Mouse (Mus musculus) small intestine, adult 2 months (tissue): ENCODE results near the gene Peli2. TPM values are rescaled to one million over a fixed set of nuclear protein-coding genes. Genes with fewer than 3 reads are reported as not detected.
A peak's percentile ranks its signal among the peaks of the same experiment; 100 is the strongest.

Source experiments
- H3K27ac ChIP-seq: fragments of 200-500 bp; 2 replicates; pipeline ENCODE4 v1.5.1; 2012; ENCODE audit warnings: low read depth, low read length, control low read depth, inconsistent platforms; ENCODE audit not compliant: insufficient read depth
- H3K27me3 ChIP-seq: fragments of 200-500 bp; 2 replicates; pipeline ENCODE4 v1.6.1; 2012; ENCODE audit warnings: mild to moderate bottlenecking, moderate library complexity, low read length, inconsistent platforms; ENCODE audit not compliant: control insufficient read depth, insufficient read depth
- H3K36me3 ChIP-seq: fragments of 200-500 bp; 2 replicates; pipeline ENCODE4 v1.6.1; 2012; ENCODE audit warnings: mild to moderate bottlenecking, low read length, control low read depth, inconsistent platforms; ENCODE audit not compliant: control insufficient read depth, insufficient read depth
- H3K4me1 ChIP-seq: fragments of 200-500 bp; 2 replicates; pipeline ENCODE4 v1.6.1; 2012; ENCODE audit warnings: low read length, inconsistent platforms, mixed read lengths; ENCODE audit not compliant: control insufficient read depth, insufficient read depth, insufficient read length
- H3K4me3 ChIP-seq: fragments of 200-500 bp; 2 replicates; pipeline ENCODE4 v1.5.1; 2012; ENCODE audit warnings: low read depth, mild to moderate bottlenecking, control low read depth, inconsistent platforms, low read length, moderate library complexity
- CTCF ChIP-seq: fragments of 200-500 bp; IDR thresholded peaks from 2 replicates; pipeline ENCODE4 v1.5.1; 2012; ENCODE audit warnings: low read depth, mild to moderate bottlenecking, control low read depth, inconsistent platforms, low read length, moderate library complexity, mixed read lengths; ENCODE audit not compliant: insufficient replicate concordance, insufficient read length; ENCODE audit errors: extremely low read depth
- POLR2A ChIP-seq: fragments of 200-500 bp; IDR thresholded peaks from 2 replicates; pipeline ENCODE4 v1.6.1; 2012; ENCODE audit warnings: low read depth, mild to moderate bottlenecking, control low read depth, inconsistent platforms, low read length, moderate library complexity
- WGBS: fragments of 180-500 bp; shearing (Covaris S2); methylation state at CpG from one replicate; pipeline ENCODE4 v1.1.7; 2018; 5-methylcytosine and 5-hydroxymethylcytosine counted together
- polyA plus RNA-seq: library from polyadenylated mRNA; depleted of rRNA; stranded (reverse); fragments of >200 nt; gene quantifications from 2 replicates; pipeline ENCODE4 v1.2.3, GENCODE M21; 2012

The Peli2 gene
- polyA plus RNA-seq, 1 experiment: 5.8 TPM

DNA sequence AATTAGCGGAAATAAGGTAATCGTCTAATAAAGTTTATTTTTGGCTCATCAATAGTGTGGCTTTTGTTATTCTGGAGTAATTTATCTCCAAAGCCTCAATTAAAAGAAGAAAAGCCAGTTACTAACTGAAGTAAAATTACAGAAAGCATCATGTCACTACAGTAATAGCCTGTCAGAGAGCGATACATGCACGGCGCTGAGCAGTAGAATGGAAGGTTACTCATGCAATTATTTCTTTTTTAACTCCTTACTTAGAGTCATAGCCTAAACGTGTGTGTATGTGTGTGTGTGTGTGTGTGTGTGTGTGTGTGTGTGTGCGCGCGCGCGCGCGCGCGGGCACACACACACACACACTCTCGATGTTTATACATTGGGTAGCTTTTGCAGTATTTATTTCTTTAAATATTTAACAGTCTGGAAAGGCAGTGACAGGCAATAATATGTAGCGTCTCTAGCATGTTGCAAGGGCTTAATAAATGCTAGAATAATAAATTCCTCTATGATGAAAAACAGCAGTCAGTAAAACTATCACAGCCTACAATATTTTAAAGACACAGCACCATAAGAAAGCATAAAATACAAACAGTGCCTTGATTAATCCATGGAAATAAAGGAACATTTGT is 864 bp upstream of the Peli2 start:
- Histone ChIP-seq H3K4me1 (no peaks in the 10 kb centered on the region), H3K27ac (no peak overlapping the region), H3K27me3 (peaks cover 3% of the 10 kb centered on the region; the same call in 1 of the 2 replicates), H3K4me3 (no peak overlapping the region), H3K36me3 (no peaks in the 10 kb centered on the region)
- no peak for TF ChIP-seq CTCF
- WGBS: 9% methylated on average over 17 of the region's 17 CpGs

- WGBS: 6% methylated on average over 10 of the region's 10 CpGs
- TF ChIP-seq POLR2A (no peak), CTCF (no peak)
- Histone ChIP-seq H3K4me1 (no peaks in the 10 kb centered on the region), H3K36me3 (no peaks in the 10 kb centered on the region), H3K27me3 (peaks cover 3% of the 10 kb centered on the region; the same call in 1 of the 2 replicates), H3K4me3 (peak overlapping the region; percentile 77), H3K27ac (0 out of 2 replicates have a peak overlapping the region, but pooled peaks have one; percentile 13)
Measured at GRCm38 (mm10) chr14:48120443-48120751, 226 bp upstream of the Peli2 start.

DNA sequence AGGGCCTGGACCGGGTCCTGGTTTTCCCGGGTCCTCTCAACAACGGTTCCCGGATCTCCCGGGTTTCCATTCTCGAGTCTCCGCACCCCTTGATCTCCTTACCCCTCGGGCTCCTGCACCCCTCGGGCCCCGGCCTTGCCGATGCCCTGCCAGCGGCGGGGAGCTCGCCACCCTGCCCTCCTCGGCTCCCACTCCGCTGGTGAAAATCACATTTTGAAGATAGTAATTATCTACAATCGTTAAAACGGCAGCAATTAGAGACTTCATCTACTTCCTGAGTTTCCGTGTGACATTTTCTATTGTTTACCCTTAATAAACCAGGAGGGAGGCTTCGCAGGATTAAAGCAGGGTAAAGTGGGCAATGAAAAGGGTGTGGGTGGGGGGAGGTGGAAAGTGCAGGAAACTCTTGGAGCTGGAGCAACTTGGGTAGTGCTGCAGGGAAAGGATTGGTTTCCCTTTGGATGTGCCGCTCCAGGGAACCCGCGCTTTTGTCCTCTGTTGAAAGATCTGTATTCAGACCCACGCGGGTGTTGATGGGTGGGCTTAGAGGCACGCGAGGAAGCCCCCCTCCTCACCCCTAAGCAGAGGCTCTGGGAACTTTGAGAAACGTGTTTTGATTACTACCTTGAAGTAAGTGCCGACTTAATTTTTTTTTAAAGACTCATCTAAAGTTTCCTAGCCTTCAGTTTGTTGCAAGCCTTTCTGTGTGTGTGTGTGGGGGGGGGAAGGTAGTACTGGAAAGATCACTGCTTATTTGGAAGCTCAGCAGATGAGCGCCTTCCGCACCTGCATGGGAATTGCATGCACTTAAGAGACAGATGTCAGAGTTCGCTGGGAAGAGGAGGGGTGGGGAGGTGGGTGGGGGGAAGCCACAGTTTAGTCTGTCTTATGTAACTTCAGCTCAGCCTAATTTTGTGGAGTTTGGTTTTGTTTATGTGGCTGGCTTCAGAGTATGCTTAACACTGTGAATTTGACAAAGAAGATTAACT is 1.2 kb downstream of the Peli2 start:
- peak overlapping the region; percentile 47 for H3K27ac ChIP-seq
- peaks cover 3% of the 10 kb centered on the region; the same call in 1 of the 2 replicates for H3K27me3 ChIP-seq
- H3K4me1 ChIP-seq: no peaks in the 10 kb centered on the region
- no peaks in the 10 kb centered on the region for H3K36me3 ChIP-seq
- 1% methylated on average over 32 of the region's 32 CpGs for WGBS
- TF ChIP-seq POLR2A (no peak), CTCF (no peak)
- H3K4me3 ChIP-seq: peak overlapping the region; percentile 77

DNA sequence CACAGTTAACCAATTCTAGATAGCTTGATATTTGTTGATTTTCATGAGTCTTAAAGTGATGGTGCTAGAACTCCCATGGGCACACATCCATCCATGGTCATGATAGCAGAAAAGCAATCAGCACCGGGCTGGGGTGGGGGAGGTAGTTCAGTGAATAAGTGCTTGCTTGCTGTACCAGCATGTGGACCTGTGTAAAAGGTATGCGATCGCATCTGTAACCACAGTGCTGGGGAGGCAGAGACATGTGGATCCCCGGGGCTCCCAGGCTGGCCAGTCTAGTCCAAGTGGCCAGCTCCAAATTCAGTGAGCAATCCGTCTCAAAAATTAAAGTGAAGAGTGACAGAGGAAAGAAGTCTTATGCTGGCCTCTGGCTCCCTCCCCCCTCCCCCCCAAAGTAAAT is 3.4 kb downstream of the Peli2 start:
- 86% methylated on average over 5 of the region's 5 CpGs for WGBS
- TF ChIP-seq CTCF (no peak), POLR2A (no peak)

GRCm38 (mm10) chr14:48124816-48125215 is 4.2 kb downstream of the Peli2 start:
- H3K4me1 ChIP-seq: no peaks in the 10 kb centered on the region
- no peak overlapping the region for H3K27ac ChIP-seq
- no peak for TF ChIP-seq CTCF
- TF ChIP-seq POLR2A: no peak
- 59% methylated on average over 4 of the region's 4 CpGs for WGBS
- H3K36me3 ChIP-seq: no peaks in the 10 kb centered on the region
- H3K27me3 ChIP-seq: peaks cover 3% of the 10 kb centered on the region; the same call in 1 of the 2 replicates
- no peak overlapping the region for H3K4me3 ChIP-seq

More for the DNA sequence above, 3.4 kb downstream of the Peli2 start:
- Histone ChIP-seq H3K27me3 (peaks cover 3% of the 10 kb centered on the region; the same call in 1 of the 2 replicates), H3K27ac (no peak overlapping the region), H3K4me1 (no peaks in the 10 kb centered on the region), H3K4me3 (no peak overlapping the region), H3K36me3 (no peaks in the 10 kb centered on the region)

DNA sequence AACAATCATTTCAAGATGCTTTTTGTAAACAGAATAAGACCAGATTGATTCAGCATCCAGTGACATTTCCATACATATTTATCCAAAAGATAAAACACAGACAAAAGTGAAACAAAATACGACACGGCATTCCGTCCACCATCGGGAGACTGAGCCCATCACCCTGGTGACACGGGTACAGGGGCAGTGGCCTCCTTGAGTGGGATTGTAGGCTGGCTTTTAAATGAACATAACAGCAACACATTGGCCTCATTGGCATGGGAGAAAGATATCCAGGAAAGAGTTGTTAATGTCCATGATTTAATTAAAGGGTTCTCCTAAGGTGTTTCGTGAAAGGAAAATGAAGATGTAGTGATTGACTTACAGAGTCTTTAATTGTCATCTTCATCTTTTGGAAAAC is 5.3 kb downstream of the Peli2 start:
- Histone ChIP-seq H3K4me3 (no peak overlapping the region), H3K36me3 (no peaks in the 10 kb centered on the region), H3K4me1 (peaks cover under 1% of the 10 kb centered on the region; the same call in 1 of the 2 replicates), H3K27ac (no peak overlapping the region), H3K27me3 (0 out of 2 replicates have a peak, but pooled peaks cover 3% of the 10 kb centered on the region)
- 87% methylated on average over 6 of the region's 6 CpGs for WGBS
- no peak for TF ChIP-seq POLR2A
- TF ChIP-seq CTCF: no peak

DNA sequence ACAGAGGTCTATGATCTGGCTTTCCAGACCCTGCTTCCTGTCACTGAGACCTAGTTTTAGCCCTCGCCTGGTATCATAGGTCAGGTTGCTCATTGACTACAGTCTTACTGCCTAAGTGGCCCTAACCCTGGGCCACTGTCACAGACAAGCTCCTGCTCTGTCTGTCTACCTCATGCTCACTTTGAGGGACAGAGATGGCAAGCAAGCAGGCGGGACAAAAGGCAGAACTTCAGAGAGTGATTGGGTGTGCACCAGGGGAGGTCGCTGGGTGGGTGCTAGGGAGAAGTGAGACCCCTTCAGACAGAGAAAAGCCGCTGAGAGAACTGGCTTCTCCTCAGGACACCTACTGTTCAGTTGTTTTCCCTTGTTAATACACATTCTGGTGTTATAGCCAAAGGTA is 6.3 kb downstream of the Peli2 start:
- H3K4me1 ChIP-seq: peaks cover 3% of the 10 kb centered on the region

More for the DNA sequence above, 6.3 kb downstream of the Peli2 start:
- TF ChIP-seq POLR2A: no peak
- TF ChIP-seq CTCF: no peak
- H3K27me3 ChIP-seq: 0 out of 2 replicates have a peak, but pooled peaks cover under 1% of the 10 kb centered on the region
- no peak overlapping the region for H3K27ac ChIP-seq
- no peaks in the 10 kb centered on the region for H3K36me3 ChIP-seq
- no peak overlapping the region for H3K4me3 ChIP-seq
- WGBS: 85% methylated on average over 4 of the region's 4 CpGs
